Mouse (Mus musculus): ENCODE data around the gene Mknk2. TPM values are rescaled to one million over a fixed set of nuclear protein-coding genes. Genes with fewer than 3 reads are reported as not detected.
A peak's percentile ranks its signal among the peaks of the same experiment; 100 is the strongest.

Mknk2 gene
- polyA plus RNA-seq, 1 experiment = 61.4 TPM

DNA sequence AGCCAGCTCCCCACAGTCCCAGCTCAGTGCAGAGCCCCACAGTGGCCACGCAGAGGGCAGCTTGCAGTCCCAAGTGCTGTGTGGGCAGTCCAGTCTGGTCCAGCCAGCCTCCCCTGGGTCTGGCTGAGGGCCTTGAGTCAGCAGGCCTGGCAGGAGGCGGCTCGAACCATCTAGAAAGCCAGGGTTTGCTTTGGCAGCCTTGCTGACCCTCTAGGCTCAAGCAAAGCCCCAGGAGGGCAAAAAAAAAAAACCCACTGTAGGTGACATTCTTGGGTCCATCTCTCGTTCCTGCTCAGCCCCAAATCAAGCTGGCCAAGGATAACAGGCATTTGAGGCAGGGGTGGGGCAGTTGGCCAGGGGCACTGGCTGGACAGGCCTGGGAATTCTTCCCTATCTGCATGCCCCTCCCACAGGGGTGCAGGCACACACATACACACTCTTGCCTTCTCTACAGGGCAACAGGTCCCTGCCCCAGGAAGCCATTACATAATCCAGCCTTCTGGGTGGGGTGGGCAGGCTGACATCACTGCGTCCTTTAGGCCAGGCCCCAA lies 3.7 kb downstream of the Mknk2 start:
- TF ChIP-seq MAX (IDR thresholded peaks at IDR 0.05) = no peak
- TF ChIP-seq CTCF (IDR thresholded peaks at IDR 0.05; ENCODE audit: control insufficient read depth, insufficient read depth, insufficient read length) = peak; percentile 27
- H3K79me3 ChIP-seq (ENCODE audit: low read depth) = peaks cover 30% of the 10 kb centered on the region
- no peaks in the 10 kb centered on the region for H3K27me3 ChIP-seq (ENCODE audit: control insufficient read depth, insufficient read depth, insufficient read length)
- peak overlapping the region; percentile 66 for H3K4me3 ChIP-seq (ENCODE audit: insufficient read depth, poor library complexity, severe bottlenecking)
- peaks cover 51% of the 10 kb centered on the region for H3K79me2 ChIP-seq (ENCODE audit: control insufficient read depth, insufficient read depth)
- H3K36me3 ChIP-seq (ENCODE audit: control insufficient read depth, insufficient read depth) = peaks cover 22% of the 10 kb centered on the region
- peak overlapping the region; percentile 8 for H3ac ChIP-seq (ENCODE audit: control insufficient read depth, insufficient read length, low read depth)

DNA sequence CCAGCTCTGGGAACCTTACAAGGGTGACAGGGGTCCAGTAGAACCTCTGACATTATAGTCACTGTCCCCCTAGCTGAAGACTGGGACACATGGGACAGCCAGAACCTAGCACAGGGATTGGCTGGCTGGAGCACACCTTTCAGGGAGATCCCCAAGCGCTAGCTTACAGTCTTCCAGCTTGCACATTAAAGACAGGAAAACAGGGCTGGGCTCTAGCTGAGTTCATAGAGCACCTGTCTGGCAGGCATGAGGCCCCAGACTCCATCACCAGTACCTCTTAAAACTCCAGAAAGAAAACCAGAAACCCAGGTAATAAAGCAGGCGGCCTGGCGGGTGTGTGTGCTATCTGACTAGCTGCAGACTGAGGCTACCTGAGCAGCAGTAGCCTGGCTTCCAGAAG lies 4.2 kb downstream of the Mknk2 start:
- Histone ChIP-seq H3K27me3 (ENCODE audit: control insufficient read depth, insufficient read depth, insufficient read length) (no peaks in the 10 kb centered on the region), H3K4me3 (ENCODE audit: insufficient read depth, poor library complexity, severe bottlenecking) (no peak overlapping the region), H3ac (ENCODE audit: control insufficient read depth, insufficient read length, low read depth) (peak overlapping the region; percentile 8), H3K36me3 (ENCODE audit: control insufficient read depth, insufficient read depth) (peaks cover 27% of the 10 kb centered on the region), H3K79me3 (ENCODE audit: low read depth) (peaks cover 30% of the 10 kb centered on the region), H3K79me2 (ENCODE audit: control insufficient read depth, insufficient read depth) (peaks cover 51% of the 10 kb centered on the region)
- TF ChIP-seq USF1 (IDR thresholded peaks at IDR 0.05; ENCODE audit: low read depth) = no peak
- TF ChIP-seq CEBPB (IDR thresholded peaks at IDR 0.05; ENCODE audit: low read depth) = no peak

DNA sequence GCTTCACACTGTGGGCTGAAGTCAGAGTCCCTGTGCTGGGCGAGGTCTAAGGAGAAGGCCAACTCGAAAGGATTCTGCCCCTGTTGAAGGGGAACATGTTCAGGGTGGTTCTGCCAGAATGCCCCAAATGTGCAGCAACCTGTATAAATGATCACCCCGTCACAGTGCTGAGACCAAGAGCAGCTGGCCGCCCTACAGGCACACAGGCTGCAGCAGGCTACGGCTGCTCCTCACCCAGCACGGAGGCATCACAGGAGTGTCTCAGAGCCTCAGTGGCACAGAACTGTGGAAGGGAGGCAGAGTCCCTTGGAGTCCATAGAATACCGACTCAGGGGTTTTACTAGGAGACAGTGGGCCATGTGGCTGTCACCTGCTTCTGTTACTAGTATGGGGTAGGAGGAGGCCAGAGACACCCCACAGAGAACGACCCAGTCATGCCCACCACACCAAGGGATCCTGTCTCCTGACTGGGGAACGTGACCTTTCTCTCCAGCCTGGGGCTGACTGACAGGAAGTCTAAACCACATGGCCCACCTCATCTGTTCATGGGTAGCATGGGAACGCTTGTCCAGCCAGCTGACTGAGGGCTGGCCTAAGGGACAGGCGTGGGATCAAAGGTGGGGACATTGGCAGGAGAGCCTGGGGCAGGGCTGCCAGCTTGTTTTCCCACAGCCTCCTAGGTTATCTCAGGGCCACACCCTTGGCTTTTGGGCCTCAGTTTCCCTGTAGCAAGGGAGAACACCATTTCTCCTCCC lies 5.8 kb downstream of the Mknk2 start:
- no peaks in the 10 kb centered on the region for H3K27me3 ChIP-seq (ENCODE audit: control insufficient read depth, insufficient read depth, insufficient read length)
- peaks cover 30% of the 10 kb centered on the region for H3K79me3 ChIP-seq (ENCODE audit: low read depth)
- peaks cover 43% of the 10 kb centered on the region for H3K36me3 ChIP-seq (ENCODE audit: control insufficient read depth, insufficient read depth)
- no peak for TF ChIP-seq MAX (IDR thresholded peaks at IDR 0.05)
- no peak for TF ChIP-seq CTCF (IDR thresholded peaks at IDR 0.05; ENCODE audit: control insufficient read depth, insufficient read depth, insufficient read length)
- TF ChIP-seq USF1 (IDR thresholded peaks at IDR 0.05; ENCODE audit: low read depth) = no peak
- TF ChIP-seq CEBPB (IDR thresholded peaks at IDR 0.05; ENCODE audit: low read depth) = no peak
- no peak for TF ChIP-seq MYOG (IDR thresholded peaks at IDR 0.05; ENCODE audit: control insufficient read depth, extremely low read depth, insufficient read length)
- no peak for TF ChIP-seq FOSL1 (IDR thresholded peaks at IDR 0.05; ENCODE audit: insufficient read depth, low read length, poor library complexity, severe bottlenecking)
- TF ChIP-seq MYOD1 (IDR thresholded peaks at IDR 0.05; ENCODE audit: control insufficient read depth, insufficient read length, low read depth) = no peak
- no peak overlapping the region for H3K4me3 ChIP-seq (ENCODE audit: insufficient read depth, poor library complexity, severe bottlenecking)
- no peak overlapping the region for H3ac ChIP-seq (ENCODE audit: control insufficient read depth, insufficient read length, low read depth)
- H3K79me2 ChIP-seq (ENCODE audit: control insufficient read depth, insufficient read depth) = peaks cover 51% of the 10 kb centered on the region

DNA sequence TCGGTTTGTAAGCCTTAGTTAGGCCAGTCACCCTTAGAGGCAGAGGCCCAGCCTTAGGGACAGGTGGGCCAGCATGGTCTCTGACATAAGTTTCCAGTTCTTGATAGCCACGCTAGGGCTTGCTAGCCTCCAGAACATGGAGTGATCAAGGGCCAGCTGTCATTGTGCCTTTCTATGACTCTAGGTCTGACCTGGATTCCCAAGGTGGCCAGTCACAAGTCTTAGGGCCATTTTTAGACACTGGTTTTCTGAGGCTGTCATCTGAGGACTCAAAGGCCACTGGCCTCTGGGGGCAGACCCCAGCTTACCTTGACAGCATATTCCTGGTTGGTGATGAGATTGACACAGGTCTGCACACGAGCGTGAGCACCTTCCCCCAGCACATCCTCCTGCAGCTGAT lies 6.7 kb downstream of the Mknk2 start:
- peaks cover 51% of the 10 kb centered on the region for H3K36me3 ChIP-seq (ENCODE audit: control insufficient read depth, insufficient read depth)
- H3ac ChIP-seq (ENCODE audit: control insufficient read depth, insufficient read length, low read depth) = no peak overlapping the region
- no peak overlapping the region for H3K4me3 ChIP-seq (ENCODE audit: insufficient read depth, poor library complexity, severe bottlenecking)
- H3K79me3 ChIP-seq (ENCODE audit: low read depth) = peaks cover 30% of the 10 kb centered on the region
- H3K27me3 ChIP-seq (ENCODE audit: control insufficient read depth, insufficient read depth, insufficient read length) = no peaks in the 10 kb centered on the region
- H3K79me2 ChIP-seq (ENCODE audit: control insufficient read depth, insufficient read depth) = peaks cover 51% of the 10 kb centered on the region
- TF ChIP-seq CTCF (IDR thresholded peaks at IDR 0.05; ENCODE audit: control insufficient read depth, insufficient read depth, insufficient read length) (no peak), MAX (IDR thresholded peaks at IDR 0.05) (no peak), MYOD1 (IDR thresholded peaks at IDR 0.05; ENCODE audit: control insufficient read depth, insufficient read length, low read depth) (no peak), CEBPB (IDR thresholded peaks at IDR 0.05; ENCODE audit: low read depth) (no peak)

DNA sequence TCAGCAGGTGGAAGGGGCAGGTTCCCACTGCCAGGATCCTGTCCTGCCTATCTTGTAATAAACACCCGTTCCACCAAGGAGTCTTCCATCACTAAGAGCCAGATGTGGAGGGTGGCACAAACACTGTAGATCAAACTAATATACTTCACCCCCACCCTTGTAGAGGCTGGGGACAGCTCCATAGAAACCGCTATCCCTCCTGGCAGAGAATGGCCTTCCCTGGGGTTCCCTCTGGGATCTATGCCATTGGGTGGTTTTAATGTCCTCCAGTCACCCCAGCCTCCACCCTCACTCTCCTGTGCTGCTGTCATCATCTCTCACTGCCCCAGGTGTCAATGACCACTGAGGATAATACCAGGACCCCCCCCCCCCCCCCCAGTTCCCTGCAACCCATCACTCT lies 7.4 kb downstream of the Mknk2 start:
- H3K36me3 ChIP-seq (ENCODE audit: control insufficient read depth, insufficient read depth) = peaks cover 57% of the 10 kb centered on the region
- no peak overlapping the region for H3ac ChIP-seq (ENCODE audit: control insufficient read depth, insufficient read length, low read depth)
- peaks cover 28% of the 10 kb centered on the region for H3K79me3 ChIP-seq (ENCODE audit: low read depth)
- TF ChIP-seq CTCF (IDR thresholded peaks at IDR 0.05; ENCODE audit: control insufficient read depth, insufficient read depth, insufficient read length) (no peak), FOSL1 (IDR thresholded peaks at IDR 0.05; ENCODE audit: insufficient read depth, low read length, poor library complexity, severe bottlenecking) (no peak), MAX (IDR thresholded peaks at IDR 0.05) (no peak), USF1 (IDR thresholded peaks at IDR 0.05; ENCODE audit: low read depth) (no peak), MYOD1 (IDR thresholded peaks at IDR 0.05; ENCODE audit: control insufficient read depth, insufficient read length, low read depth) (no peak), MYOG (IDR thresholded peaks at IDR 0.05; ENCODE audit: control insufficient read depth, extremely low read depth, insufficient read length) (no peak), CEBPB (IDR thresholded peaks at IDR 0.05; ENCODE audit: low read depth) (no peak)
- peaks cover 46% of the 10 kb centered on the region for H3K79me2 ChIP-seq (ENCODE audit: control insufficient read depth, insufficient read depth)
- H3K27me3 ChIP-seq (ENCODE audit: control insufficient read depth, insufficient read depth, insufficient read length) = no peaks in the 10 kb centered on the region
- H3K4me3 ChIP-seq (ENCODE audit: insufficient read depth, poor library complexity, severe bottlenecking) = no peak overlapping the region

DNA sequence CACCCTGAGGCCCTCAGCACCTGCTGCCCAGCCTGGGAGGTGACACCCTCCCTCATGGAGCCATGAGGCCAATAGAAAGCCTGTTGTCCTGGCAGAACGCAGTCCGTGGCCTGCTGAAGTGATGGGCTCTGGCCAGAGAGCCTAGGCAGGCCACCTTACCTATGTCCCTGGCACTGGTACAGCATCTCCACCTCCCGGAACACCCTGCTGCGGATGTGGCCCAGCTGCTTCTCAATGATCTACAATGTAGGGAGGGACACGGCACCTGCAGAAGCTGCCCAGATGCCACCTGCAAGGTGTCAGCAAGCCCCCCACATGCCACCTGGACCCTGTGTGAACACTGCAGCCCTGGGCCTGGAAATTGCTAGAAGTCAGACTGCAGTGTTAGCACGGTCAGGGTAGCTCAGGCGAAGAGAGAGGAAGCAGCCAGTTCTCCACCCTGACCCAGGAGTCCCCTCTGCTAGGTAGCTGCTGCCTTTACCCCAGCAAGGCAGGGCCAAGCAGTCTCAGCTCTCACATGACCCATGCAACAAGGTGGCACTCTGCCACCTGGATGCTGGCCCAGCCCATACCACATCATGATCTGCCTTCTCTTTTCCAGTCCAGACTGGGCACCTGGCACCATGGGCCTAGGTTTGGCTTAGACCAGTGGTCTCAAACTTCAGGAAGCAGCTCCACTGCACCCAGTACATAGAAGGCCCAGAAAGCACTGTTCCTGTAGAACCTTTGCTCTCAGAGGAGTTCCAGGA lies 8.0 kb downstream of the Mknk2 start:
- Histone ChIP-seq H3K79me3 (ENCODE audit: low read depth) (peaks cover 22% of the 10 kb centered on the region), H3K4me3 (ENCODE audit: insufficient read depth, poor library complexity, severe bottlenecking) (no peak overlapping the region), H3K79me2 (ENCODE audit: control insufficient read depth, insufficient read depth) (peaks cover 40% of the 10 kb centered on the region), H3K36me3 (ENCODE audit: control insufficient read depth, insufficient read depth) (peaks cover 57% of the 10 kb centered on the region), H3K27me3 (ENCODE audit: control insufficient read depth, insufficient read depth, insufficient read length) (no peaks in the 10 kb centered on the region), H3ac (ENCODE audit: control insufficient read depth, insufficient read length, low read depth) (no peak overlapping the region)
- no peak for TF ChIP-seq MAX (IDR thresholded peaks at IDR 0.05)
- no peak for TF ChIP-seq CEBPB (IDR thresholded peaks at IDR 0.05; ENCODE audit: low read depth)
- TF ChIP-seq MYOD1 (IDR thresholded peaks at IDR 0.05; ENCODE audit: control insufficient read depth, insufficient read length, low read depth) = no peak
- TF ChIP-seq FOSL1 (IDR thresholded peaks at IDR 0.05; ENCODE audit: insufficient read depth, low read length, poor library complexity, severe bottlenecking) = no peak
- no peak for TF ChIP-seq MYOG (IDR thresholded peaks at IDR 0.05; ENCODE audit: control insufficient read depth, extremely low read depth, insufficient read length)
